Mouse (Mus musculus) brain, embryonic 18.5 days (tissue): ENCODE results near the gene Fbxw4.
A peak's percentile ranks its signal among the peaks of the same experiment; 100 is the strongest.

Source experiments
- DNase-seq: peaks from one replicate; pipeline ENCODE4 v3.0.0-alpha.2; 2012; ENCODE audit warnings: low read depth, low spot score

The Fbxw4 gene

DNA sequence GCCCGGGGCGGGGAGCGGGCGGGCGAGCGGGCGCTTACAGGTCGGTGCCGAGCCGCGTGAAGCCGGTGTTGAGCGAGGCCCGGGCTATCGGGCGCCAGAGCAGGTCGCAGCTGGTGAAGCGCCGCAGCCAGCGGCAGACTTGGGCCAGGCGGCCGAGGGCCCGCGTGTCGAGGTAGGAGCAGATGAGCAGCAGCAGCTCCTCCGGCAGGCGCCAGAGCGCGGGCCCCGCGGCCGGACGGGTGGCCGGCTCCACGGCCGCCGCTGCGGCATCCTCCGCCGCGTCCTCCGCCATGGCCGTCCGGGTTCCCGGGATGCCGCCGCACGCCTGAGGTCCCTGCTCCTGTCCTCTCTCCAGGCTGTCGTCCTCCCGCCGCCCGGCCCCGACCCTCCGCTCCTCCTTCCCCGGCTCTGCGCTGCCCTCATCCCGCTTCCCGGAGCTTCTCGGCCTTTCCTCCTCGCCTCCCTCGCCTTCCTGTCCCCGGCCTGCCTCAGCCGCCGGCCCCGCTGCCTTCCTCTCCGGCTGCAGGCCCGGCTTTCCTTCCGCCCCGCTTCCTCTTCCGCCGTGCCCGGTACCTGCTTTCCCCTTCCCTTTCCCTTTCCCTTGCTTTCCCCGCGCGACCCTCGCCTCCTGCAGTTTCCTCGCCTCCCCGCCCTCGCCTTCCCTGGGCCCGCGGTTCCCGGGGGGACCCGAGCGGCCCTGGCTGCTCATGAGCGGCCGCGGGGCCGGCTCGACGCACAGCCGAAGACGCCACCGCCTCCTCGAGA, at the start of gene Fbxw4:
Fbxw4 (minus strand) TSS at position 575 of the 765 bp plus-strand sequence.
- peak; percentile 36 for DNase-seq

DNA sequence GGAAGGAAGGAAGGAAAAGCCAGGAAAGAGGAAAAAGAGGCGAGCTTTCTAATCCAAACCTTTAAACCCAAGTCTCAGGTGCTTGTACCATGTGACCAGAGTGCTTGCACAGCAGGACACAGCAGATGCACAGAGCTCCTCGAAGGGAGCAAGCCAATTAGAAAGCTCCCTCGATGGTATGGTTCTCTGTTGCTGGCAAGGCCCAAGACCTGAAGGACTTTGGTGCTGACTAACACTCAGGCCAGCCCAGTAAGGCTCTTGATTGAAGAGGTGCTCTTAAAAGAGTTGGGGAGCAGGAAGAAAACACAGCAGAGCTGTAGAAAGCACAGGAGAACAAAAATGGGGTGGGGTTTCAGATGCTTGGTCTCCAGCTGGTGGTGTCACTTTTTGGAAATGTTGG, 48.6 kb upstream of the Fbxw4 start:
- DNase-seq: no peak

DNA sequence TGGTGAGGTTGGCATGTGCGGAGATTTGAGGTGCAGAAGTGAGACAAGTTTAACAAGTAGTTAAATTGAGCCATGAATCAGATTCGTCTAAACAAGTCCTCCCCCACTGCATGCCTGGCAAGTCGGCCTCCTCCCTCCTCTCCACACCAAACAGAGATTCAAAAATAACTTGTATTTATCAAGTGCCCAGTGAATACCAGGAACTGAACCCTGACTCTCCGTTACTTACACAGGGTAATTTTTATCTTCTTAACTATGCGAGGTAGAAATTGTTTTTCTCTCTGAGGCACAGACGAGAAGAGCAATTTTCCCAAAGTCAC, 36.1 kb upstream of the Fbxw4 start:
- no peak for DNase-seq

DNA sequence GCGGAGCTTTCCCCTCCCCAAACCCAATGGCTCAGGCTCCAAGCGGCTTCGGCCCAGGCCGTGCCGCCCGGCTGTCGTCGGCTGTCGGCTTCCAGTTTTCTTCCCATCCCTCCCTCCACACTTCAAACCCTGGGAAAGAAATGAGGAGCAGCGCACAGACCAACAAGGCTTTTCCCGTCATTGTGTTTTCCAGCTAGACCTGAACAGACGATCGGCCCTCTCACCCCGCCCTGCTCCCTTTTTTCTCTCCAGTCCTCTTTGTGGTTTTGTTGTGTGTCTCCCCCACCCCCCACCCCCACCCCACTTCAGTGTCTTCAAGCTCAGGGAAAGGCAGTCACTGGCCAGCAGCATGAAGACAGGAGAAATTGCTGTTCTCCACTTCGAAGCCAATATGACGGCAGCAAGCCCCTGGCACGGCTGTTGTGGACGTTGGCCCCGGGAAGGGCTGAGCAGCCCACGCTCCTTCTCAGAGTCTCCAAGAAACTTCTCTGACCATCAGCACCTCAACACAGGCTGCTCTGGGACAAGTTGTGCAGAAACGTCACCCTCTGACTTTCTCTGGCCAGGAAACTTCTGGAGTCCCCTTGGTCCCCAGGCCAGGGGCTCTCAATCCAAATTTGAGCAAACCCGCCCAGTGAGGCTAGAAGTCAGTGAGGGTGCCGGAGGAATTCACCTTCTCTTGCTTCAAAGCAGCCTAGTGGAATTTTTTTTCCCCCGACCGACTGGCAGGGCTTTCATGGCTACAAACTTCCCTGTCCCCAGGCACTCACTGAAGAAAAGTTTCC, 35.6 kb upstream of the Fbxw4 start:
- DNase-seq: no peak

DNA sequence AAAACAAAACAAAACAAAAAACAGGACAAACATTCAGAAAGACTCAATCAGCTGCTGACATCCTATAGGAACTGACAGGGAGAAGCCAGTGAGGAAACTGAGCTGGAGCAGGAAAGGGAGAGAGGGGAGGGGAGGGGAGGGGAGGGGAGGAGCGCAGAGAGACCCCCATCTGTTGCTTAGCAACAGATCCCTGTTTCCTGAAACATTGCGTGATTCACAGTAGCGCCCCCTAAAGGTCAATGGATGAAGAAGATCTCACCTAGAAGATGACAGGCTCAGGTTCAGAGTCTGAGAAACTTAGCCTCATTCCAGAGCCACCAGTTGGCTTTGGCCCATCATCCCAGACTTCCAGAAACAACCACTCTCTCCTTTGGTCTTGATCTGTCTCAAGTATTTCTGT, 33.9 kb upstream of the Fbxw4 start:
- DNase-seq: no peak

DNA sequence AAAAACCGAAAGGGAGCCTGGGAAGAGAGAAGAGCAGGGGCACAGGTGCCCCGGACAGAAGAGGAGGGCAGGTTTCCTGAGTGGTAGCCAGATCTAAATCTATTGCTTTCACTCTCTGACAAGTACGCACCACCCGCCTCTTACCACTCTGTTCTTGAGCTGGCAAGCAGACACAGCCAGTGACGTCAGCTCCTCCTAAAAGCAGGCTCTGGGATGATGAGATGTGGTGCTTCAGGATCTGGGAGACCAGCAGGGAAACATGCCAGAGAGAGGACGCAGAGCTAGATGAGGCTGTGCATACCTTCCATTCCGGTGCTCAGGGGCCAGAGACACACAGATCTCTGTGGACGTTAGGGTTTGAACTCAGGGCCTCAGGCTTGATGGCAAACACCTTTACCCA, 32.1 kb upstream of the Fbxw4 start:
- DNase-seq: no peak

DNA sequence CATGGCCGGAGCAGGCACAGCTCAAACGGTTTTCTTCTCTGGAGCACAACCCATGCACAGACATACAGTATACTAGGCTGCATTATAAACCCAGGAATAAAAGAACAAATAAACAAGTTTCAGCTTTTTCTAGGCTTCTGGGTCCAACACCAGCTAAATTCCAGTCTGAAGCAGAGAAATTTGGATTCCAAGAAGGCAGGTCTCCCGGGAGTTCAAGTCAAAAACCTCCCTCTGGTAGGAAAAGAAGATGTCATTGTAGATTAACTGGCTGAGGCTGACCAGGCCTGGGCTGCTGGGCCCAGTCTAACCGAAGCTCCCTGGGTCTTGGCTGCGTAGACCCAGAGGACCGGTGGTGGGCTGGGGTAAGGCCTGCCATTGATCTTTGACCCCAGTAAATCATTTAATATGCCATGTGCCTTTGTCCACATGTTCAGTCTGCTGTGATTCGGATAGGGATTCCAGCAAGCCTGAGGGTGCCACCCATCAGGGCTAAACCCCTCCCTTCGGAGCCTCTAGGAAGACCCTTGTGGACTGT, 31.0 kb upstream of the Fbxw4 start:
- no peak for DNase-seq

DNA sequence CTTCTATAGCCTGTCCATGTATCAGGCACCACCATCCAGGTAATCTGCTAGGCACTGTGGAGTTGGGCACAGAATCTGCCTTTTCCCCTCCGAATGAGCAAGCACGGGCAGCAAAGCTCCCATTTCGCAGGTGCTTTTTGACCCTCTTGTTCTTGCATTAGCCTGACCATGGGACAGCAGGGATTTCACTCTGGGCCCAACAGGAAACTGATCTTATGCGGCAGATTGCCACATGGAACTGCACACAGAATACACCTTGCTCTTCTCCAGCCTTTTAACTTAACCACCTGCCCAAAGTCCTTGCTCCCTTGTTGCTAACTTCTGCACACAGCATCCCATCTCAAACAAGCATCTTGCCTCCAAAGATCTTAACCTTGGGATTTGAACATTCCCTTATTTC, 26.9 kb upstream of the Fbxw4 start:
- no peak for DNase-seq

DNA sequence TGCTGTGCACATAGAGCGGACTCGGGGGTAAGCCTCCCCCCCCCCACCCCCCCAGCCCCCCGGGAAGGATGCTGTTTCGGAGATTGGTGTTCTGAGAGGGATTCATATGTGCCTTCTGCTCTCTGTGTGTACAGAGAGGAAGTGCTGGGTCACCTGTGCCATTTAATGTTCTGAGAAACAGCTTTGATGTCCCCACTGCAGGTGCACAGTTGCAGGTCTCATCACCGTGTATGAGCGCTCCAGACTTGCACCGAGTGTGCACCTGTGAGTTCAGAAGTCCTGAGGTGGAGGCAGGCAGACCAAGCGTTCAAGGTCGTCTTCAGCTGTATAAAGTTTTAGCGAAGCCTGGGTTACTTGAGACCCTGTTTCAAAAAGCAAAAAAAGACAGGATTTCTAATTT, 23.6 kb upstream of the Fbxw4 start:
- no peak for DNase-seq

DNA sequence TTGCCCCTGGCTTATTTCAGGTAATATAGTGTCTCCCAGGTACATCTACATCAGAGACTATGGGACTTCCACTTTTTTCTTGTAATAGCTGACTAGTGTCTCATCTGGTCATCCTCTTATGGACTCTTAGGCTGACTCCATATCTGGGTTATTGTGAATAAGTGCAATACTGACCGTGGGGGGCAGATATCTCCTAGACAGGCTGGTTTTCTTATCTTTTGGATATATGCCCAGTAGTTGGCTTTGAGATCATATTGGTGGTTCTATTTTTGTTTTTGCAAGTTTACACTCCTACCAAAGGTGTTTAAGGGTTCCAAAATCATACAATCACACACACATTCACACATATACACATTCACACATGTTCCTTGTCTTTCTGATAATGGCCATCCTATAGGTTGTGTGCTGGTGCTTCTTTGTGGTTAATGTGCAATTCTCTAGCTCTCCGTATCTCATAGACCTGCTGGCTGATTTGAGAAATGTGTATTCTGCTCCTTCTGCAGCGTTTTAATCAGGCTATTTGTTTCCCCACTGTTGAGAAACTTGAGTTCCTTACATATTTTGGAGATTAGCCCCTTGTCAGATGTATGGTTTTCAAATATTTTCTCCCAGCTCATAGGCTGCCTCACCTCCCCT, 20.5 kb upstream of the Fbxw4 start:
- DNase-seq: no peak

DNA sequence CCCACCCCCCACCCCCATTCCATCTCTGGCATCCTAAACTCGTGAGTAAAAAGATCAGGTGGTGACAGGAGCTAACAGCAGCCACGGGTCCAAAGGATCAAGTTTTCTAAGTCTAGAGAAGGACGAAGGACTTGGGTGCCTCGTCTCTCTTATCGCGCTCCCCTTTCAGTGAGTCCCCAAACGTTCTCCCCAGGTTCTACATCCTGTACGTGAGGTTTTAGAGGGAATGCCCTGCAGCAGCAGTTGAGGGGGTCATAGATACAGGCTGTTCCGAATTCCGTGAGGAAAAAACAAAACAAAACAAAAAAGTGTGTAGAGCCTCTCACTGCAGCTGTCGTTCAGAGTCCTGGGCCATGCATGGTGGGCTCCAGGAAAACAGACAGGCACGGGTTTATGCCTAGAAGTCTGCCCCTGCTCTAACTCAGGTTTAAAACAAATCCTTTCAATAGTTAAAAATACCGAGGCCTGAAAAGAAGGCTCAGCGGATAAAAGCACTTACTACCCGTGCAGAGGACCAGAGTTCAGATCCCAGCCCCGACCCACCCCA, 16.7 kb upstream of the Fbxw4 start:
- no peak for DNase-seq

DNA sequence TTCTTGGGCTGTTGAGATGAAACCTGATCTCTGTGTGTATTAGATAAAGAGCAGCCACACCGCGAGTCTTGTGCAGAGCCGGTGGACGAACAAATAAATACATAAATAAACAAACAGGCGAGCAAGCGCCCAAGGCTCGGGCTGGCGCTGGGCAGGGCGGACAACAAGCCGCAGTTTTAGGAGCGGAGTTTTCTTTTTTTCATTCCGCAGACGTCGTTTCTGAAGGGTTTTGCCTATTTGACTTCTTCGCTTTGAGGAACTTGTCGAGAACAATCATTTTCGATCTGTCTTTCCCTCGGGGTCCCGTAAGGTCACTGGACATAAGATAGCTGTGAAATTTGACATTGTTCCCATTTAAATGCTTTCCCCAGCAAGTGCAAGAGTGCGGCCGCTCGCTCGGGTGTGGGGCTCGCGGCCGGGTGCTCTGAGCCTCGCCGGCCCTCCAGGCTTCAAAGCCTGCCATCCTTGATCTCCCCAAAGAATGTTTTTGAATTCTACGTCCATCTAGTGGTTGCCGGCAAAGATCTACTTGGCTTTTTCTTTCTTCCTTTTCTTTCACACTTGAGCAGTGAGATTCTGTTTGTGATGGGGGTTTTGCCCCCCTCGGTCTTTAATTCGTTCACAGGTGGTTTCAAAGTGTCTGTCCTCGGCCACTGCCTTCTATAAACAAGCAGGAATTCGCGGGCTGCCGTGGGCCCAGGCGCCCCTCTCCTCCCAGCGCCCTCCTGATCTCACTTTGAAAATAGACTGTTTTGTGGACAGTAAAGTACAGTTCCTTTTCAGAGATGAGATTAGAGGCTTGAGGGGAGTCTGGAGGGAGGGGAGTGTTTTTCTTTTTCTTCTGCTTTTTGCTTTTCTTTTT, 15.8 kb upstream of the Fbxw4 start:
- DNase-seq: no peak

DNA sequence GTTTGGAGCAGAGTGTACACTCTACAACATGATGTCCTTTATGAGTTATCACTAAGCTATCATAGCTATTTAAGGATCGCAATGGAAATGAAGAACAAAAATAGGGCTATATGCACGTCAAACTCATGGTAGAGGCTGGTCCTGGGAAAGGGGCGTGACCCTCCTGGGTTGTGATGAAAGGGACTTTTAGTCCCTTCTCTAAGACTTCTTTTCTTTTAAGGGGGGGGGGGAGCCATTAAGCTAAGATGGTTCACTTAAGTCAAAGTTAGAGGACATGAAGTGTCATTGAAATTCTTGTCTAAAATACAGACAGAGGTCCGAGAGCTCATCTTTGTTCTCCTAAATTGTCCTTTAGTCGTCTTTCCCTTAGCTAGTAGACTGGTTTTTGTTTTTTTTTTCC, 15.1 kb upstream of the Fbxw4 start:
- DNase-seq: no peak

DNA sequence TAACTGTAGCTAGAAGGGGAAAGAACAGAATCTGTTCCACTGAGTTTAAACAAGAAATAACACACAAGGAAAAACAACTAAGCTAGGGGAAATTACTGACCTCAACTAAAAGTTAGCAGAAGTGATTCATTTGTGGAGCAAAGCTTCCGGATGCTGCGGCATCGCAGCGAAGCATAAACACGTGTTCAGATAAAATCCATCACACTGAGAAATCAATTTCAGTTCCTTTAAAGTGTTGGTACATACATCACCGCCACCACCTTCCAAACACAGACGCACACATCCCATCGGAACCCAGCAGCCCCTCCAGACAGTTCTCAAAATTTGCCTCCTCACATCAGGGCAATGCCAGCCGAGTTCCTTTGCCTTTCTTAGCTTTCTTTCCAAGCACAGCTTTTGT, 12.9 kb upstream of the Fbxw4 start:
- no peak for DNase-seq

DNA sequence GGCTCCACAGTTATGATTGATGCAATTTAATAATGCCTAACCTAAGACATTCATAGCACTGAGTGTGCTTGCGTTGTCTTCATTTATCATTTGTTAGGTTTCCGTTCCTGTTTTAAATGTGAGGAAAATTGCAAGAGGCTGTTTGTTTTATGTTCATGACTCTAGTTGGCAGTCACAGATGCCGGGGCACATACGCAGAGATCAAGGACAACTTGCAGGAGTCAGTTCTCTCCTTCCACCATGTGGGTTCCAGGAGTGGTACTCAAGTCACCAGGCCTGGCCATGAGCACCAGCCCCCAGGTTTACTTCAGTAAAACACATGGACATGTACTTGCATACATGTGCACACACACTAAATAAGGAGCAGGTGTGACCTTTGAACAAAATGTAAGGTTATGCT, 8.9 kb upstream of the Fbxw4 start:
- DNase-seq: no peak

DNA sequence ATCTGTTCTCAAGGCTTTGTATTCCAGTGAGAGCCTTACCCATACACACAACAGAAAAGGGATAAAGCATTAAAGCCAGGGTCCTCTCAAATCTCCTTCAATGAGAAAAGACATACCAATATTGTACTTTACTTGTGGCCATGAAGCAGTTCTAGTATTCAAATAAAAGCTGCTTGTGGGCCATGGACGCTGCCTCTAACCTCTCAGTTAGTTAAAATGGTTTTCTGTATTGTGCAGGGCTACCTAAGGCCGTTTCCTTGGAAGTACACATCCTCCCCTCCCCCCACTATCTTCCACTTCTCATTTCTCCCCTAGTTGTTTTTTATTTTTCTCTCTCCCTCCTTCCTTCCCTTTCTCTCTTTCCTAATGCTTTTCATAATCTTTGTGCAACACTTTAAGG, 3.7 kb upstream of the Fbxw4 start:
- no peak for DNase-seq

DNA sequence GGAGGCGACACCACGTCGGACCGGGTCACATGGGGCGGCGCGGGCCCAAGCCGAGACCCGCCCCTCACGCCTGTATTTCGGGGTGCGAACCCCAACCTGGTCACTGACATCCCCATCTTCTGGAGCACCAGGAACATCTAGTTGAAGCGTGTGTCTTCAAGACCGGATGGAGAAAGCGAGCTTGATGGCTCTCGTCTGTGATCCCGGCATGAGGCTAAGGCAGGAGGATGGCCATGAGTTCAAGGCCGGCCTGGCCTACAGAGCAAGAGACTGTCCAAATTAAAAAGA, 335 bp upstream of the Fbxw4 start:
- DNase-seq: no peak

DNA sequence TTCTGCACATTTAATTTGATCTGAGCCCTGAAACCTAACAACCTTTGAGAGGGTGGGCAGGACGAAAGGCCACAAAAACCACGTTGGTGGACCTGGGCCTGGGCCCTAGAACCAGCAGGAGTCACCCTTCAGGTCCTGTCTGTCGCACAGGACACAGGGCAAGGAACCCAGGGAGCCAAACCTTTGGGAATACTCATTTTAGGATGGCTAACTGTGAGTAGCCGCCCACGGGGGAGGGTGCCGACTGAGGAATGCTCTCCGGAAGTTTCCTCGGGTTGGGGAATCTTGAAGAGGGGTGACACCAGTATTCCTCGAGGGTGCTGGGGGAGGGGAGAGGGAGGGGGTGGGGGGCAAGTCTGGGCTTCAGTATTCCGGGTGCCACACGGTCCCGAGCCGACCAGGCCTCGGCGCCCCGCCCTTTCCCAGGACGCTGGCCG, 793 bp downstream of the Fbxw4 start:
- no peak for DNase-seq

DNA sequence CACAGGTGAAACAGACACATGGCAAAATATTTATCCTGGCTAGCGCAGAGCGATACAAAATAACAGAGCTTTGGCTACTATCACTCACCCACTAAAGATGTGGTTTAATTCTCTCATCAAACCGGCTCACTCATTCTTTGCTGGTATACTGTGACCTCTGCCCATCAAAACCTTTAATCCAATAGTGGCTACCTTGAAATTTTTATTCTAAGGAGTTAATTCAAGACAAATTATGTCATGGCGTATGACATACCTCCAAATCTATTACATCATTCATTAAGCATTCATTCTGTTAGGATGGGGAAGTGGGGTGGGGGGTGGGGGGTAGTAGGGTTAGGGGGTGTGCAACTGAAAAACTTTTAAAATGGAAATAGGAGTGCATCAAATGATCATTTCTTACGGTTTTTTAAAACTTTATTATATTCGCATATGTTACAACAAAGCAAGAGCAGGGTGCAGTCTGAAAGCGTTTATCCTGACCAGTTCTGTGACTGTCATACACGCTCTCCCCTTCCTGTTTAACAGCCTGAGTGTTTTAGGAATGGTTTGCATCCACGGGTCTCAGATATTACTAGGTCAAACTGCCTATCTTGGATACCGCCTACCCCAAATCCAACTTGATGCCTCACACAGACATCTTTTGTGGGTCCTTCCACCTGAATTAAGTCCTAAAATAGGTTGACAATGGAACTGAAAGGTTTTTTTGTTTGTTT, 1.4 kb downstream of the Fbxw4 start:
- DNase-seq: no peak

DNA sequence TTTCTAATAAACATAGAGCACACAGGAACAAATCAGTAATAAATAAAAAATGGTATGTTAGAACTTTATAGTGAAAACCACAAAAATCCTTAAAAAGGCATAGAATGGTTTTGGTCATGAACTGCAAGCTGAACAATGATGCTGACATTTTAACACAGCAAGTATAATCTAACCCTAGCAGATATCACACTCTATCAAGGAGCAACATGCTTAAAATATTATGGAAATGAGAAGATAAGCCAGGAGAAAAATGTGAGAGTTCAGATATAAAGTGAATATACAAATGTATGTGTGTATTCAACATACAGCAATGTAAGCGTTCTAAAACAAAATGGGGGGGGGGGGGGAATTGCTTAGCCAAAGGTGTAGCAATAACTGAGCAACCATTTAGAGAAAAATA, 2.3 kb downstream of the Fbxw4 start:
- DNase-seq: no peak
